Mouse (Mus musculus) Patski (cell line): ENCODE results near the gene Cpeb3. TPM values are rescaled to one million over a fixed set of nuclear protein-coding genes. Genes with fewer than 3 reads are reported as not detected.
"Not testable (repeated sequence)": the region's sequence is repeated elsewhere in the genome, so short reads cannot be mapped to it uniquely, and the experiment has no call there.

Source experiments
- ATAC-seq: fragments of 100-300 bp; one replicate; pipeline ENCODE4 v1.8.0; 2021
- CTCF ChIA-PET: fragments of 350-600 bp; sonication (Branson Sonifier 250); formaldehyde crosslinking; loops from one replicate; lab custom pipeline; 2022; ENCODE audit warnings: inconsistent platforms; lab: Charles Lee
- POLR2A ChIA-PET: fragments of 350-600 bp; sonication (Branson Sonifier 250); formaldehyde crosslinking; loops from one replicate; lab custom pipeline; 2022; ENCODE audit warnings: antibody characterized with exemption, inconsistent platforms; lab: Charles Lee
- DNase-seq: peaks from one replicate; pipeline ENCODE4 v3.0.0-alpha.2; 2011; ENCODE audit warnings: low read depth, low spot score
- H3K27me3 ChIP-seq: fragments of 371-371 bp; one replicate; pipeline ENCODE4 v1.5.1; 2021
- CTCF ChIP-seq: fragments of 100-300 bp; IDR thresholded peaks from one replicate; pipeline ENCODE4 v1.5.1; 2021
- in situ Hi-C: fragments of 300-500 bp; cut with MboI; formaldehyde crosslinking; loops from 3 replicates; pipeline ENCODE4 v1.11.1; 2018; ENCODE audit warnings: low pct_unique_long_range_greater_than_20kb, mixed read lengths
- polyA plus RNA-seq: library from polyadenylated mRNA; unstranded; gene quantifications from one replicate; pipeline ENCODE4 v1.2.3, GENCODE M21; 2021

The Cpeb3 gene
- polyA plus RNA-seq, 1 experiment from 2014 or later, result 8.9 TPM

DNA sequence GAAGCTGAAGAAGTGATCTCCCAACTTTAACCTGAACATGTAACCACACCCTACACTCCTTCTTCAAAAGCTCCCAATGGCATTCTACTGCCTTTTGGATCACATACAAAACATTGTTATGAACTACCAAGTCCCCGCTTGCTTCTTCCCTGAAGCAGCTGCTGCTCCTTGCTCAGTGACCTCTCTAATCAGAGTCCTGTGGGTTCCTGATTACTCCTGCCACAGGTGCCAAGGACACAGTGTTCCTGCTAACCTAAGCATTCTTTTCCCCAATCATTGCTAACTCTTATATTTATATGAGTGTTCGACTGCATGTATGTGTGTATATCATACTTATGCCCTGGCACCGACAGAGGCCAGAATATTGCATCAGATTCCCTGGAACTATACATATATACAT is 115.2 kb downstream of the Cpeb3 start:
- in situ Hi-C loops, result no loop called here
- DNase-seq, result no peak
- no peak for ATAC-seq
- ChIA-PET POLR2A (interaction anchor here (0.7 kb wide), 1 partner anchor 186 kb away, joined by 4 read pairs; no protein-coding TSS in a partner anchor), CTCF (interaction anchor here (1.6 kb wide), 1 partner anchor 11 kb away, joined by 5 read pairs; no protein-coding TSS in a partner anchor)
- no peak for TF ChIP-seq CTCF
- no peaks in the 10 kb centered on the region for H3K27me3 ChIP-seq

GRCm38 (mm10) chr19:37090146-37091061 is 118.0 kb downstream of the Cpeb3 start:
- in situ Hi-C loops, result no loop called here
- ATAC-seq, result no peak

GRCm38 (mm10) chr19:37088043-37088748 is 120.2 kb downstream of the Cpeb3 start:
- POLR2A ChIA-PET, result interaction anchor here (0.6 kb wide), 1 partner anchor 8 kb away, joined by 3 read pairs; no protein-coding TSS in a partner anchor
- no peak for TF ChIP-seq CTCF
- no peak for DNase-seq
- ATAC-seq, result no peak
- in situ Hi-C loops, result no loop called here
- no peaks in the 10 kb centered on the region for H3K27me3 ChIP-seq
- CTCF ChIA-PET, result interaction anchor here (1.3 kb wide), 1 partner anchor 9 kb away, joined by 3 read pairs; no protein-coding TSS in a partner anchor

More at GRCm38 (mm10) chr19:37090146-37091061, 118.0 kb downstream of the Cpeb3 start:
- no peak for DNase-seq
- no peak for TF ChIP-seq CTCF
- ChIA-PET POLR2A (interaction anchor here (0.9 kb wide), 1 partner anchor 13 kb away, joined by 3 read pairs; no protein-coding TSS in a partner anchor), CTCF (no interaction called here)
- no peaks in the 10 kb centered on the region for H3K27me3 ChIP-seq

DNA sequence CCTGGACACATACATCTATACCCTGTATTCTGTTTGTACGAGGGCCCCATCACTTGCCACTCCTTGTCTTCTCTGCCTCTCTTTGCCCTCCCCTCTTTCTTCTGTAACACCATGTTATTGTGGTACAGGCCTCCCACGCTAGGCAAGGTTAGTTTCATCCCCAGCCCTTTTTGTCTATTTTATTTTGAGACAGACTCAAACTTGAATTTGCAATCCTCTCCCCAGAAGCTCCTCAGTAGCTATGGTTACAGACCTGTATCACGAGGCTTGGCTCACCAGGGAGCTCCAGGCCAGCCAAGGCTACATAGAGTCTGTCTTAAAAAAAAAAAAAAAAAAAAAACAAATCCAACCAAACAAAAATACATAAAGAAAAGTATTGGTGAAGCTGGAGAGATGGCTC is 123.9 kb downstream of the Cpeb3 start:
- H3K27me3 ChIP-seq, result no peaks in the 10 kb centered on the region
- in situ Hi-C loops, result no loop called here
- POLR2A ChIA-PET, result no interaction called here
- CTCF ChIA-PET, result no interaction called here
- TF ChIP-seq CTCF, result no peak
- ATAC-seq, result no peak
- DNase-seq, result no peak

GRCm38 (mm10) chr19:37081467-37081866 is 126.9 kb downstream of the Cpeb3 start:
- peak; percentile 48 for TF ChIP-seq CTCF
- ChIA-PET POLR2A (no interaction called here), CTCF (no interaction called here)
- ATAC-seq (no peak), DNase-seq (no peak)
- H3K27me3 ChIP-seq, result no peaks in the 10 kb centered on the region
- in situ Hi-C loops, result no loop called here

DNA sequence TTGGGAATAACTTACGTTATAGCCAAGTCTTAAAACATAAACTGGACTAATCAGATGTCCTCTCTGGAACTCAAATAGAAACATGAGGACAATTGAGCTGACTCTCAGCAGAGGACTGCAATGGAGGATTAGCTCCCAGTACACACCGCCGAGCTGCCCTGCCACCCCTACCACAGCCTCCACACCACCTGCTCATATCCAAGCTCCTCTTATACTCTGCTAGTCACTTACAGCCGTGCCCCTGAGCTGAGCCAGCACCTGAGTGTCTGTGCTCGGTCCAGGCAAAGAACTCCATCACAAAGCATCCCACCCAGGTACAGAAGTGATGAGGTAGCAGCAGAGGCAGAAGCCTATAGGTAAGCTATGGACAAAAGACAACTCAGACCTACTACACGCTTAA is 129.2 kb downstream of the Cpeb3 start:
- DNase-seq (no peak), ATAC-seq (no peak)
- ChIA-PET POLR2A (no interaction called here), CTCF (interaction anchor here (0.7 to 1.9 kb wide), 8 partner anchors 9 to 192 kb away, joined by 3 to 6 read pairs (median 3); no protein-coding TSS in a partner anchor)
- H3K27me3 ChIP-seq, result no peaks in the 10 kb centered on the region
- no peak for TF ChIP-seq CTCF
- in situ Hi-C loops, result no loop called here

GRCm38 (mm10) chr19:37078571-37078970 is 129.8 kb downstream of the Cpeb3 start:
- TF ChIP-seq CTCF, result no peak
- no peaks in the 10 kb centered on the region for H3K27me3 ChIP-seq
- POLR2A ChIA-PET, result no interaction called here
- in situ Hi-C loops, result no loop called here
- DNase-seq, result no peak
- CTCF ChIA-PET, result interaction anchor here (0.8 to 1.9 kb wide), 8 partner anchors 9 to 193 kb away, joined by 3 to 6 read pairs (median 3); no protein-coding TSS in a partner anchor
- ATAC-seq, result peak; percentile 31

DNA sequence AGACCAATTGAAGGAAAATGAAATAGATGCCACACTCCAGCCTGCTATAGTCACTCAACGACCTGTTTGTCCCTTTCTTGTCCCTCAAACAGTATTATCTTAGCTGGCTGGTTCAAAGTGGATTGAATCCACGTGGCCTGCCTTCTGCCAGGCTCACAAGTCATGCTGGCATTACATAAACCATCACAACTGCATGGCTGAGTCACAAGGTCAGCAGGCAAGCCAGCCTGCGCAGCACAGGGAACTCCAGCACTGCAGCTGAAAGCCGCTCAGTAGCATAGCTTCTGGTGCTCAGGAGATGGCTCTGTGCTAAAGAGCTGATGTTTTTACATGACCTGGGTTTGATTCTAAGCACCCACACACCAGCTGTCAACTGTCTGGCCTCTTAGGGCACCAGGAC is 130.3 kb downstream of the Cpeb3 start:
- TF ChIP-seq CTCF, result no peak
- in situ Hi-C loops, result no loop called here
- H3K27me3 ChIP-seq, result no peaks in the 10 kb centered on the region
- ChIA-PET POLR2A (no interaction called here), CTCF (interaction anchor here (0.8 to 1.9 kb wide), 3 partner anchors 12 to 95 kb away, joined by 3 to 6 read pairs (median 3); no protein-coding TSS in a partner anchor)
- ATAC-seq (peak; percentile 71), DNase-seq (no peak)

- POLR2A ChIA-PET, result interaction anchor here (1.0 kb wide), 1 partner anchor 13 kb away, joined by 3 read pairs; no protein-coding TSS in a partner anchor
- in situ Hi-C loops, ATAC-seq, H3K27me3 ChIP-seq, DNase-seq: not testable (repeated sequence)
- CTCF ChIA-PET, result interaction anchor here (0.7 kb wide), 1 partner anchor 29 kb away, joined by 3 read pairs; no protein-coding TSS in a partner anchor
Measured at GRCm38 (mm10) chr19:37077258-37077657, 131.1 kb downstream of the Cpeb3 start.

DNA sequence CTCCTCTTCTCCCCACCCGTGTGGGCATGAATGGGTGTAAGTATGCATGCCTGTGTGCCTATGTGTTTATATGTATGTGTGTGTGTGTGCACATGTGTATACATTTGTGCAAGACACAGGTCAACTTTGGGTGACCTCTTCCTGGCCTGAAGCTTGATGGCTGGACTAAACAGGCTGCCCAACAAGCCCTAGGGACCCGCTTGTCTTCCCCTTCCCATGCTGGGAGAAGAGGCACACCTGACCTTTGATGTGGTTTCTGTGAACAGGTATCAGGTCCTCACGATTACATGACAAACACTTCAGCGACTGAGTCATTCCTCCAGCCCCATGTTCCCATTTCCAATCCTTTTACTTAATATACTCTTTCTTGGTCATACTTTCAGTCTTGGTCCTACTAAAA is 131.8 kb downstream of the Cpeb3 start:
- CTCF ChIA-PET, result interaction anchor here (0.7 to 1.1 kb wide), 2 partner anchors 13 to 29 kb away, joined by 3 read pairs; no protein-coding TSS in a partner anchor
- H3K27me3 ChIP-seq, result no peaks in the 10 kb centered on the region
- no peak for TF ChIP-seq CTCF
- POLR2A ChIA-PET, result interaction anchor here (1.0 kb wide), 1 partner anchor 14 kb away, joined by 3 read pairs; no protein-coding TSS in a partner anchor
- in situ Hi-C loops, result no loop called here
- ATAC-seq (no peak), DNase-seq (no peak)
